Mouse (Mus musculus) kidney, embryonic 14.5 days (tissue): ENCODE data around the gene Cep95. TPM values are rescaled to one million over a fixed set of nuclear protein-coding genes. Genes with fewer than 3 reads are reported as not detected.

Experiments used
- ATAC-seq: fragments of 200-750 bp; cut with Nextera tagmentation; 2 replicates; pipeline ENCODE4 v1.8.0; 2017; ENCODE audit warnings: moderate number of reproducible peaks, mild to moderate bottlenecking, moderate TSS enrichment, moderate library complexity; ENCODE audit not compliant: low FRiP score, low TSS enrichment
- H3K27ac ChIP-seq: fragments of 300-500 bp; sonication (generic); 2 replicates; pipeline ENCODE4 v1.5.1; 2014; ENCODE audit warnings: low read depth, mild to moderate bottlenecking, low read length, moderate library complexity, mixed read lengths
- H3K27me3 ChIP-seq: fragments of 300-500 bp; sonication (generic); 2 replicates; pipeline ENCODE4 v1.6.1; 2014; ENCODE audit warnings: mild to moderate bottlenecking, low read length; ENCODE audit not compliant: control insufficient read depth, insufficient read depth
- H3K36me3 ChIP-seq: fragments of 300-500 bp; sonication (generic); 2 replicates; pipeline ENCODE4 v1.6.1; 2014; ENCODE audit warnings: low read length, mixed read lengths; ENCODE audit not compliant: control insufficient read depth, insufficient read depth
- H3K4me1 ChIP-seq: fragments of 300-500 bp; sonication (generic); 2 replicates; pipeline ENCODE4 v1.6.1; 2014; ENCODE audit warnings: low read length, mixed read lengths; ENCODE audit not compliant: control insufficient read depth, insufficient read depth
- H3K4me2 ChIP-seq: fragments of 300-500 bp; sonication (generic); replicated peaks from 2 replicates; pipeline ENCODE4 v1.6.1; 2014; ENCODE audit warnings: low read depth, mild to moderate bottlenecking, low read length
- H3K4me3 ChIP-seq: fragments of 300-500 bp; sonication (generic); 2 replicates; pipeline ENCODE4 v1.5.1; 2014; ENCODE audit warnings: mild to moderate bottlenecking, low read length
- H3K9ac ChIP-seq: fragments of 300-500 bp; sonication (generic); 2 replicates; pipeline ENCODE4 v1.6.1; 2014; ENCODE audit warnings: low read depth, mild to moderate bottlenecking, low read length, moderate library complexity
- H3K9me3 ChIP-seq: fragments of 300-500 bp; sonication (generic); 2 replicates; pipeline ENCODE4 v1.6.1; 2016; ENCODE audit warnings: low read length; ENCODE audit not compliant: control insufficient read depth
- WGBS: fragments of 180-500 bp; shearing (Covaris S2); extraction: QIAGEN DNeasy Blood & Tissue Kit; methylation state at CpG from one replicate; pipeline ENCODE4 v1.1.7; 2014; 5-methylcytosine and 5-hydroxymethylcytosine counted together
- polyA plus RNA-seq: library from polyadenylated mRNA; unstranded; fragments of >200 nt; fragmentation: Nextera tagmentation; extraction: Ambion mirVana; gene quantifications from 2 replicates; pipeline ENCODE4 v1.2.1, GENCODE M21; 2014

The Cep95 gene
- polyA plus RNA-seq, 1 experiment from 2014 or later = 21.3 TPM

- no peak for ATAC-seq
- Histone ChIP-seq H3K4me3 (no peak within 1 kb of the TSS), H3K27me3 (no peaks in the 10 kb centered on the region), H3K27ac (no peak within 1 kb of the TSS), H3K4me1 (no peaks in the 10 kb centered on the region), H3K9me3 (peaks cover 4% of the 10 kb centered on the region; the same call in 1 of the 2 replicates), H3K4me2 (no peak within 1 kb of the TSS), H3K36me3 (no peaks in the 10 kb centered on the region), H3K9ac (no peak within 1 kb of the TSS)
- WGBS = 87% methylated on average over 17 of the region's 17 CpGs
Measured at GRCm38 (mm10) chr11:106751039-106752018, 37.7 kb upstream of the Cep95 start, which contains the start of gene Milr1. Gene Milr1, plus strand, starts transcription at chr11:106751226.

- Histone ChIP-seq H3K9ac (no peak overlapping the region), H3K36me3 (no peaks in the 10 kb centered on the region), H3K4me3 (no peak overlapping the region), H3K27me3 (no peaks in the 10 kb centered on the region), H3K4me2 (no peak overlapping the region), H3K9me3 (peaks cover 3% of the 10 kb centered on the region; the same call in 1 of the 2 replicates), H3K27ac (no peak overlapping the region), H3K4me1 (no peaks in the 10 kb centered on the region)
- 76% methylated on average over 7 of the region's 7 CpGs for WGBS
- no peak for ATAC-seq
Measured at GRCm38 (mm10) chr11:106752103-106752502, 36.9 kb upstream of the Cep95 start.

- H3K36me3 ChIP-seq = no peaks in the 10 kb centered on the region
- no peak overlapping the region for H3K4me2 ChIP-seq
- no peaks in the 10 kb centered on the region for H3K9me3 ChIP-seq
- no peak for ATAC-seq
- no peak overlapping the region for H3K9ac ChIP-seq
- H3K27ac ChIP-seq = no peak overlapping the region
- 83% methylated on average over 6 of the region's 6 CpGs for WGBS
- no peaks in the 10 kb centered on the region for H3K4me1 ChIP-seq
- no peaks in the 10 kb centered on the region for H3K27me3 ChIP-seq
- H3K4me3 ChIP-seq = no peak overlapping the region
Measured at GRCm38 (mm10) chr11:106753314-106753713, 35.7 kb upstream of the Cep95 start.

- Histone ChIP-seq H3K9me3 (no peaks in the 10 kb centered on the region), H3K4me3 (no peak overlapping the region), H3K9ac (no peak overlapping the region), H3K27ac (no peak overlapping the region), H3K27me3 (no peaks in the 10 kb centered on the region), H3K4me2 (no peak overlapping the region), H3K4me1 (no peaks in the 10 kb centered on the region), H3K36me3 (no peaks in the 10 kb centered on the region)
- 48% methylated on average over 5 of the region's 5 CpGs for WGBS
- ATAC-seq = no peak
Measured at GRCm38 (mm10) chr11:106755583-106755982, 33.5 kb upstream of the Cep95 start.

- Histone ChIP-seq H3K4me2 (no peak overlapping the region), H3K36me3 (no peaks in the 10 kb centered on the region), H3K4me1 (peaks cover 17% of the 10 kb centered on the region), H3K27me3 (no peaks in the 10 kb centered on the region), H3K9me3 (no peaks in the 10 kb centered on the region), H3K9ac (no peak overlapping the region), H3K4me3 (no peak overlapping the region), H3K27ac (no peak overlapping the region)
- no peak for ATAC-seq
- 95% methylated on average over 3 of the region's 3 CpGs for WGBS
Measured at GRCm38 (mm10) chr11:106759028-106759427, 30.0 kb upstream of the Cep95 start.

GRCm38 (mm10) chr11:106760511-106760910 is 28.5 kb upstream of the Cep95 start:
- H3K4me2 ChIP-seq = no peak overlapping the region
- no peak overlapping the region for H3K9ac ChIP-seq
- peaks cover 17% of the 10 kb centered on the region for H3K4me1 ChIP-seq
- H3K27me3 ChIP-seq = no peaks in the 10 kb centered on the region
- H3K36me3 ChIP-seq = no peaks in the 10 kb centered on the region; the same call in 1 of the 2 replicates
- H3K27ac ChIP-seq = no peak overlapping the region
- H3K9me3 ChIP-seq = no peaks in the 10 kb centered on the region
- no peak for ATAC-seq
- H3K4me3 ChIP-seq = no peak overlapping the region
- WGBS = 89% methylated on average over 5 of the region's 5 CpGs

- peak overlapping the region; percentile 85 for H3K27ac ChIP-seq
- H3K36me3 ChIP-seq = peaks cover 14% of the 10 kb centered on the region
- no peak overlapping the region for H3K4me2 ChIP-seq
- no peaks in the 10 kb centered on the region for H3K9me3 ChIP-seq
- no peak overlapping the region for H3K4me3 ChIP-seq
- WGBS = 17% methylated on average over 5 of the region's 5 CpGs
- H3K9ac ChIP-seq = no peak overlapping the region
- H3K4me1 ChIP-seq = peaks cover 17% of the 10 kb centered on the region
- peak; percentile 82 for ATAC-seq
- H3K27me3 ChIP-seq = no peaks in the 10 kb centered on the region
Measured at GRCm38 (mm10) chr11:106762139-106762799, 26.8 kb upstream of the Cep95 start.

- Histone ChIP-seq H3K36me3 (peaks cover 19% of the 10 kb centered on the region), H3K4me1 (peaks cover 17% of the 10 kb centered on the region), H3K27me3 (no peaks in the 10 kb centered on the region), H3K4me2 (no peak overlapping the region), H3K4me3 (no peak overlapping the region), H3K27ac (peak overlapping the region; percentile 85), H3K9me3 (peaks cover 4% of the 10 kb centered on the region; the same call in 1 of the 2 replicates), H3K9ac (no peak overlapping the region)
- 71% methylated on average over 9 of the region's 9 CpGs for WGBS
- ATAC-seq = peak; percentile 9; the same call in 1 of the 2 replicates
Measured at GRCm38 (mm10) chr11:106762800-106763185, 26.3 kb upstream of the Cep95 start.
